Mouse (Mus musculus): ENCODE results near the gene Hdhd5. TPM values are rescaled to one million over a fixed set of nuclear protein-coding genes. Genes with fewer than 3 reads are reported as not detected.

Gene Hdhd5
- polyA plus RNA-seq, 1 experiment: 10.2 TPM

DNA sequence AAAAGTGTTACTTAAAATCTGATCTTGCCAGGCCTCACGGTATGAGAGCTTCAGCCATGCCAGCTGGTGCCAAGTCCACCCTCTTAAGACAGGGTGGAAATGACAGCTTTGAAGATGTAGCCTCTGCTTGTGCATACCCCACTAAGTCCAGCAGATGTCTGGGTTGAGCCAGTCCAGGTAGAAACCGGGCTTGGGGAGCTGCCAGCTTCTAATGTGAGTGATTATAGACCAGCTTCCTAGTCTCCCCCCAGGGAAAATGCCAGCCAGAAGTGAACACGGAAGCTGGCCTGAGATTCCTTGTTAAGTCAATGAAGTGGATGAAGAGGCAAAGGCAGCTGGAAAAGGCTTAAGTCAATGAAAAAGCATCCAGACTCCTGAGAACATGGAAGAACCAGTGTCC is 34.6 kb downstream of the Hdhd5 start:
- H3K36me3 ChIP-seq (ENCODE audit: control insufficient read depth, insufficient read depth): no peaks in the 10 kb centered on the region
- no peak overlapping the region for H3ac ChIP-seq (ENCODE audit: control insufficient read depth, insufficient read length, low read depth)
- no peaks in the 10 kb centered on the region for H3K79me3 ChIP-seq (ENCODE audit: low read depth)
- H3K4me3 ChIP-seq (ENCODE audit: insufficient read depth, poor library complexity, severe bottlenecking): no peak overlapping the region
- TF ChIP-seq MYOG (IDR thresholded peaks at IDR 0.05; ENCODE audit: control insufficient read depth, extremely low read depth, insufficient read length): no peak
- no peak for TF ChIP-seq FOSL1 (IDR thresholded peaks at IDR 0.05; ENCODE audit: insufficient read depth, low read length, poor library complexity, severe bottlenecking)
- TF ChIP-seq CTCF (IDR thresholded peaks at IDR 0.05; ENCODE audit: control insufficient read depth, insufficient read depth, insufficient read length): no peak
- TF ChIP-seq MAX (IDR thresholded peaks at IDR 0.05): no peak
- TF ChIP-seq MYOD1 (IDR thresholded peaks at IDR 0.05; ENCODE audit: control insufficient read depth, insufficient read length, low read depth): no peak
- TF ChIP-seq USF1 (IDR thresholded peaks at IDR 0.05; ENCODE audit: low read depth): no peak
- no peak for TF ChIP-seq CEBPB (IDR thresholded peaks at IDR 0.05; ENCODE audit: low read depth)
- H3K79me2 ChIP-seq (ENCODE audit: control insufficient read depth, insufficient read depth): no peaks in the 10 kb centered on the region
- H3K27me3 ChIP-seq (ENCODE audit: control insufficient read depth, insufficient read depth, insufficient read length): peaks cover 22% of the 10 kb centered on the region

DNA sequence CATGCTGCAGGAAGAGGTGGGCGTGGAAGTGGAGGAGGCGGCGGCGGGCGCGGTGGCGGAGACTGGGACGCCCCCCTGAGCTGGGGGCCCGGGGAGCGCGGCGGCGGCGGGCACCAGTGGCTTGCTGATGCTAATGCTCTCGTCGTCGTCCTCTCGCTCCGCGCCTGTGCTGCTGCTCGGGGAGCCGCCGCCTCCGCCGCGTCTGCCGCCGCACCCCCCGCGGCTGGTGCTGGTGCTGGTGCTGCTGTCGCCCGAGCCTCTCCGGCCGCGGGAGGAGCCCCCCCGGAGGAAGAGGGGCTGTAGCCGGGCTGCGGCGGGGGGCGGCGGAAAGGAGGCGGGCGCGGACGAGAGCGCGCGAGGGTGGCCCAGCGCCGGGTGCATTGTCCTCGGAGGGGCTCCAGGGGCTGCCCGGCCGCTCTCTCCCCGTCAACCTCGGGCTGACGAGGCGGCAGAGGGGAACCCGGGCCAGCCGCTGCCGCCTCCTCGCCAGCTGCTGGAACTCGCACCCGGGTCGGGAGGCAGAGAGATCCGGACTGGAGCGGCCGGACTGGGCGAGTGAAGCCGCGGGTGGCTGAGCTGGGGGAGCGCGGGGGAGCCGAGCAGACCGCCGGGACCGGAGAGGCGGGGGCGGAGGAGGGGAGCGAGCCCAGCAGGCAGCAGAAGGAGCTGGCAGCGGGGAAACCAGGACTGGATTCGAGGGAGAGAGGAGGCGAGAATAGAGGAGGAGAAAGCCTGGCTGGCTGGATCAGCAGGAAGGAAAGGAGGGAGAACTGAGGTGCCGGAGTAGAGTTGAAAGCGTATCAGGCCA is 37.5 kb downstream of the Hdhd5 start, which contains the start of gene Tmem121b:
Gene Tmem121b (minus strand): TSS at position 434 of the 808 bp plus-strand sequence.
- Histone ChIP-seq H3K79me3 (ENCODE audit: low read depth) (no peaks in the 10 kb centered on the region), H3K79me2 (ENCODE audit: control insufficient read depth, insufficient read depth) (no peaks in the 10 kb centered on the region), H3K4me3 (ENCODE audit: insufficient read depth, poor library complexity, severe bottlenecking) (peak within 1 kb of the TSS; percentile 11), H3ac (ENCODE audit: control insufficient read depth, insufficient read length, low read depth) (peak within 1 kb of the TSS; percentile 44), H3K27me3 (ENCODE audit: control insufficient read depth, insufficient read depth, insufficient read length) (peaks cover 22% of the 10 kb centered on the region), H3K36me3 (ENCODE audit: control insufficient read depth, insufficient read depth) (no peaks in the 10 kb centered on the region)
- TF ChIP-seq FOSL1 (IDR thresholded peaks at IDR 0.05; ENCODE audit: insufficient read depth, low read length, poor library complexity, severe bottlenecking) (no peak), MAX (IDR thresholded peaks at IDR 0.05) (no peak), CTCF (IDR thresholded peaks at IDR 0.05; ENCODE audit: control insufficient read depth, insufficient read depth, insufficient read length) (no peak)

DNA sequence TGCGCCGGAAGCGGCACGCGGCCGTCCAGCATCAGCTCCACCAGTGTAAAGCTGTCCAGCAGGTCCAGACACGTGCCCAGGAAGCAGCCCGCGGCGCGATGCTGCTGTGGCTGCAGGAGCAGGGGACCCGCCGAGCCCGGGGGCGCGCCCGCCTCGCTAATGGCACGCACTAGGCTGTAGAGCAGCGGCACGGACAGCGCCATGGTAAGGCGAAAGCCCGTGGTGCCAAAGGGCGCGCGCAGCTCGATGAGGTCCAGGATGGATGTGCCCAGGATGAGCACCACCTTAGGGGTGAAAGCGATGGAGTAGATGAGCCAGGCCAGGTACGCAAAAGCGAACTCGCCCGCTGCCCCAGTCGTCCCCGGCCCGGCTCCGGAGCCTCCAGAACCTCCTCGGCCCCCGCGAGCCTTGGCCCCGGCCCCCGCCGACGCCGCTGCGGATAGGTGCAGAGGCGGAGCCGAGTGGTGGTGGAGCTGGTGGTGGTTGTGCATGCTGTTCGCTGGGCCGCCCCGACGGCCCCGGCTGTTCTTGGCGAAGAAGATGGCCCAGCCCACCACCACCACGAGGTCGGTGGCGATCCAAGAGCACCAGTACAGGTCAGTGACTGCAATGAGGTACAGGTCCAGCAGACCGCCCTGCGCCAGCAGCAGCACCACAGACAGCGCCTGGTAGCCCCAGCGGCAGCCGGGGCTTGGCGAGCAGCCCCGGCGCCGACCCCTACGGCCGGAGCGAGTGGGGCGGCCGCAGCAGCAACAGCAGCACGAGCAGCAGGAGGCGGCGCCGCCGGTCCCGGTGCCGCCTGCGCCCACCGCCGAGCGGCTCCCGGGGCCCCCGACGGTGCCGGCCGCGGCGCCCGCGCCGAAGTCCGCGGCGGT is 38.4 kb downstream of the Hdhd5 start:
- no peaks in the 10 kb centered on the region for H3K79me2 ChIP-seq (ENCODE audit: control insufficient read depth, insufficient read depth)
- no peak overlapping the region for H3ac ChIP-seq (ENCODE audit: control insufficient read depth, insufficient read length, low read depth)
- no peaks in the 10 kb centered on the region for H3K36me3 ChIP-seq (ENCODE audit: control insufficient read depth, insufficient read depth)
- TF ChIP-seq FOSL1 (IDR thresholded peaks at IDR 0.05; ENCODE audit: insufficient read depth, low read length, poor library complexity, severe bottlenecking) (no peak), CEBPB (IDR thresholded peaks at IDR 0.05; ENCODE audit: low read depth) (no peak), MYOG (IDR thresholded peaks at IDR 0.05; ENCODE audit: control insufficient read depth, extremely low read depth, insufficient read length) (no peak), MYOD1 (IDR thresholded peaks at IDR 0.05; ENCODE audit: control insufficient read depth, insufficient read length, low read depth) (no peak), CTCF (IDR thresholded peaks at IDR 0.05; ENCODE audit: control insufficient read depth, insufficient read depth, insufficient read length) (no peak), USF1 (IDR thresholded peaks at IDR 0.05; ENCODE audit: low read depth) (no peak), MAX (IDR thresholded peaks at IDR 0.05) (no peak)
- peaks cover 22% of the 10 kb centered on the region for H3K27me3 ChIP-seq (ENCODE audit: control insufficient read depth, insufficient read depth, insufficient read length)
- H3K79me3 ChIP-seq (ENCODE audit: low read depth): no peaks in the 10 kb centered on the region
- H3K4me3 ChIP-seq (ENCODE audit: insufficient read depth, poor library complexity, severe bottlenecking): no peak overlapping the region

DNA sequence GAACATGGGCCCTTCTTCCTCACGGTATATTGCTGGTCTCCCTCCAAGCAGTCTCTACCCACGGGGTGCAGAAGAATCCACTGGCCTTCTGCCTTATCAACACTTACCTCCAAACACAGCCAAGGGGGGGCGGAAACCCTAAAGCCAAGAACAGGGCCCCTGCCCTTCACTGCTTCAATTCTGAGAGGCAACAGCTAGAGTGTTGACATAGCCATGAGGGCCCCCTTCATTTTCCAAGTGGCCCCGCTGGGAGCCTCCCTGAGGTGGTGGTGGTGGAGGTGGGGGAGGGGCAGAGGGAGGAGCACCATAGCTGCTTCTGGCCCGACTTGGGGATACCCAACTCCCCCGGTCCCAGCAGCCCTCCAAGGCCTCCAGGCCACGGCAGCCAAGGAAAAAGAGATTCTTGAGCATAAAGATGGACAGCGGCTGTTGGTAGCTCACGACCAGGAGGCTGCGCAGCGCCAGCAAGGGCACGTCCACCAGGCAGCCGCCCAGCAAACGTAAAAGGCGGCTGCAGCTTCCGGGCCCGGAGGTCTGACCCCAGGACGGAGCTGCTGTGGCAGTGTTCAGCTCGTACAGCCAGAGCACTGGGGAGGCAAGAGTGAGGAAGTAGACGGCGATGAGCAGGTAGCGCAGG is 39.1 kb downstream of the Hdhd5 start:
- Histone ChIP-seq H3ac (ENCODE audit: control insufficient read depth, insufficient read length, low read depth) (no peak overlapping the region), H3K79me3 (ENCODE audit: low read depth) (no peaks in the 10 kb centered on the region), H3K36me3 (ENCODE audit: control insufficient read depth, insufficient read depth) (no peaks in the 10 kb centered on the region), H3K79me2 (ENCODE audit: control insufficient read depth, insufficient read depth) (no peaks in the 10 kb centered on the region), H3K4me3 (ENCODE audit: insufficient read depth, poor library complexity, severe bottlenecking) (no peak overlapping the region), H3K27me3 (ENCODE audit: control insufficient read depth, insufficient read depth, insufficient read length) (peaks cover 22% of the 10 kb centered on the region)
- TF ChIP-seq FOSL1 (IDR thresholded peaks at IDR 0.05; ENCODE audit: insufficient read depth, low read length, poor library complexity, severe bottlenecking): no peak
- no peak for TF ChIP-seq MYOD1 (IDR thresholded peaks at IDR 0.05; ENCODE audit: control insufficient read depth, insufficient read length, low read depth)
- no peak for TF ChIP-seq MAX (IDR thresholded peaks at IDR 0.05)
- no peak for TF ChIP-seq USF1 (IDR thresholded peaks at IDR 0.05; ENCODE audit: low read depth)
- no peak for TF ChIP-seq MYOG (IDR thresholded peaks at IDR 0.05; ENCODE audit: control insufficient read depth, extremely low read depth, insufficient read length)
- TF ChIP-seq CEBPB (IDR thresholded peaks at IDR 0.05; ENCODE audit: low read depth): no peak
- no peak for TF ChIP-seq CTCF (IDR thresholded peaks at IDR 0.05; ENCODE audit: control insufficient read depth, insufficient read depth, insufficient read length)

DNA sequence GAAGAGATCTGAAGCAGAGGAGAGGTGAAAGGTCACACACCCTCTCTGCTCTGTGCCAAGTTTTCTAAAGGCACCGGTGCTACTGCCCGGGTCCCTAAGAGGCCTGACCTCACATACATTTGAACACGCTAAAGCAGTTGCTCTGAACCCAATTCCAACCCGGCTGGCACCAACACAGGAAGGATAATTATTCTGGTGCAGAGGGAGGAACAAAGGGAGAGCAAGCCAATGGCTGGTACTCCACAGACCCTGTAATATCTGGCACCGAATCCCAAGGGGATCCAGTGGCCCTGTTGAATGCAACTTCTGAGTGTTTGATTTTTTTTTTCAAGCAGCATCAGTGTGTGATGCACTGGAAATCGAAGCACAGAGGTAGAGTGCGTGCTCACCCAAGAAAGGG is 40.1 kb downstream of the Hdhd5 start:
- Histone ChIP-seq H3K4me3 (ENCODE audit: insufficient read depth, poor library complexity, severe bottlenecking) (no peak overlapping the region), H3K36me3 (ENCODE audit: control insufficient read depth, insufficient read depth) (no peaks in the 10 kb centered on the region), H3K27me3 (ENCODE audit: control insufficient read depth, insufficient read depth, insufficient read length) (peaks cover 22% of the 10 kb centered on the region), H3ac (ENCODE audit: control insufficient read depth, insufficient read length, low read depth) (no peak overlapping the region), H3K79me2 (ENCODE audit: control insufficient read depth, insufficient read depth) (no peaks in the 10 kb centered on the region), H3K79me3 (ENCODE audit: low read depth) (no peaks in the 10 kb centered on the region)
- no peak for TF ChIP-seq MAX (IDR thresholded peaks at IDR 0.05)

Data from C2C12 (cell line).